Comparison of ENCODE assay signal across 29 mouse cellular contexts in the genomic region with DNA sequence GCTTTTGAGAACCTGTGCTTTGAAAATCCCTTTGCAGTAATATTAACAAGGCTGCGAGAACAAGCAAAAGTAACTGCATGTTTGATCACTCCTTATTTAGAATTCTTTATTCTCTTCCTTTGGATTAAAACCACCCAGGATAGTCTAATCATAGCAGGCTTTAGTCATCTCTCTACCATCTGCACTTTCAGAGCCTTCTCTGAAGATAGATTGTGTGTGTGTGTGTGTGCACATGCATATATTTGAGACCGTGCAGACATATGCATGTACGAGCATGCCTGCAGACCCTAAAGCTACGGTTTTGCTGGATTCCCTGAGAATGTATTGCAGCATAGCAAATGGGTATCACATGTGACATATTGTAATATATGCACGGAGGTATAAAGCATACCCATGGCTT.
A peak's percentile ranks its signal among the peaks of the same experiment; 100 is the strongest.
DNase-seq lines count a peak whose midpoint lies in the region; TF ChIP-seq lines count a peak whose summit lies in the region.
"Had no signal": no experiment of that assay in that cellular context is flagged by ENCODE, and none has a peak within 500 bp of the region (broad histone marks: within the 10 kb centered on the region; RNA-seq: fewer than 3 reads in every experiment).

No protein-coding gene starts in this region.

- TF ChIP-seq CTCF in gastrocnemius, adult 2 months (IDR thresholded peaks at IDR 0.05) = no peak

- intact Hi-C loops in left cerebral cortex, postnatal 25 days (cut with DNase I) = loop anchor here (5.0 to 10.0 kb wide), 3 partner anchors 125 to 1237 kb away; no protein-coding TSS in a partner anchor
- intact Hi-C loops in gastrocnemius, adult 2 months (cut with DNase I) = no loop called here

- H3K4me3 ChIP-seq in gastrocnemius, adult 2 months = no peak overlapping the region
- H3K4me3 ChIP-seq: embryonic facial prominence, embryonic 15.5 days; forebrain, embryonic 12.5 days; heart, embryonic 12.5 days; limb, embryonic 15.5 days; midbrain, embryonic 13.5 days; neural tube, embryonic 13.5 days had no signal

- DNase-seq in frontal cortex, adult 2 months (ENCODE audit: extremely low spot score in 1 of 2, low spot score in 1 of 2) = peak; percentile 45 to 60
- DNase-seq in frontal cortex, postnatal 14 days (ENCODE audit: low spot score in 2 of 2) = no peak
- peak; percentile 19 for DNase-seq in layer of hippocampus, adult 9-11 months
- no peak for DNase-seq in layer of hippocampus, adult 9-10 months (ENCODE audit: low spot score)
- DNase-seq in right cerebral cortex, postnatal 25 days = peak; percentile 33
- DNase-seq in right cerebral cortex, postnatal 14 days = no peak
- peak; percentile 29 to 86 for DNase-seq in left cerebral cortex, postnatal 25 days (ENCODE audit: low spot score in 2 of 2)
- no peak for DNase-seq in gastrocnemius, adult 2 months
- DNase-seq: adrenal gland, postnatal 14 days; cerebellum, adult 11-12 months; cerebellum, adult 9-11 months; embryo, embryonic 11 days; gastrocnemius, postnatal 36 days; heart, adult 18-20 months; heart, postnatal 10 days; kidney, adult 9 months; kidney, postnatal 10 days; lung, adult 2 months; lung, postnatal 10 days had no signal

- H3K27ac ChIP-seq in gastrocnemius, adult 2 months = no peak overlapping the region
- H3K27ac ChIP-seq: embryonic facial prominence, embryonic 15.5 days; forebrain, embryonic 12.5 days; hindbrain, embryonic 14.5 days; limb, embryonic 15.5 days; liver, embryonic 14.5 days; macrophage; midbrain, embryonic 13.5 days; neural tube, embryonic 13.5 days; stomach, postnatal 0 days had no signal

Comparison
In these comparisons a context has a peak if more than half of its experiments do, and no peak if none do; other contexts are left out.
1. DNase-seq: peak in frontal cortex, adult 2 months (2 of 2), layer of hippocampus, adult 9-11 months (single experiment), right cerebral cortex, postnatal 25 days (single experiment) and left cerebral cortex, postnatal 25 days (2 of 2); none in frontal cortex, postnatal 14 days (0 of 2), layer of hippocampus, adult 9-10 months (single experiment), right cerebral cortex, postnatal 14 days (single experiment) and gastrocnemius, adult 2 months (single experiment).